Mouse (Mus musculus) ovary, adult 2 months (tissue): ENCODE measurements around the gene Gm47283. TPM values are rescaled to one million over a fixed set of nuclear protein-coding genes. Genes with fewer than 3 reads are reported as not detected.

Source experiments
- polyA plus RNA-seq: library from polyadenylated mRNA; depleted of rRNA; stranded (reverse); fragments of >200 nt; gene quantifications from 2 replicates; pipeline ENCODE4 v1.2.3, GENCODE M21; 2012; rRNA removed

The Gm47283 gene
- not detected in 2 replicates for polyA plus RNA-seq

GRCm38 (mm10) chrY:90784438-90784837, at the start of gene Gm47283:
TSS of gene Gm47283 (plus strand) at chrY:90784738.

GRCm38 (mm10) chrY:90754721-90755120, 29.8 kb upstream of the Gm47283 start, which contains the start of gene Gm21860:
TSS of gene Gm21860 (minus strand) at chrY:90754821.

GRCm38 (mm10) chrY:90839077-90839476, 54.5 kb downstream of the Gm47283 start, which contains the start of gene Gm21748:
TSS of gene Gm21748 (minus strand) at chrY:90839177.

Other genes with a start within 250 kb of the Gm47283 start
- not detected in 2 replicates for gene Gm21860, start 29.9 kb upstream of the Gm47283 start, polyA plus RNA-seq
- gene Gm21748, start 54.4 kb downstream of the Gm47283 start, polyA plus RNA-seq = not detected in 2 replicates